8 mouse cellular contexts compared by ENCODE assay signal in the genomic region with DNA sequence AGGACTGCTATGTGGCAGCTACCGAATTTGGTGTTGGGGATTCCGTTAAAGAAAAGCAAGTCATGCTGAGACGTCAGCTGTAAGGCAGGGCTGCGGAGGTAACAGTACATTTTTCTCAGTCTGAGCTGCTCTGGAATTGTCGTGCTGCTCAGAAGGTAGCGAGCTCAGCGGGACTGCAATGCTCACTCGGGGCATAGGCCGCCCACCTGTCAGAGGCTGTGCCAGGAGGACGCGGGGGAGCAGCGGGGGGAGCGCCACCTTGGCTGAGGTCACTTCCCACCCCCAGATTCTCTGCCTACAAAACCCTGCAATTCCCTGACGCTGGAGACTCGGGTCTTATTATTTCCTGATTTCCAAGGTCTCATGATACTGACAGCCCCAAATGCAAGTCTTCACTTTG. TPM values are rescaled to one million over a fixed set of nuclear protein-coding genes. Genes with fewer than 3 reads are reported as not detected.
DNase-seq lines count a peak whose midpoint lies in the region; ATAC-seq and TF ChIP-seq lines count a peak whose summit lies in the region.

No protein-coding gene starts in this region.

- TF ChIP-seq EP300 in heart, adult 2 months (IDR thresholded peaks at IDR 0.05; ENCODE audit: insufficient read depth, low read depth, low read length), result no peak

- intact Hi-C loops in heart, adult 2 months (cut with DNase I), result loop anchor here (1.0 kb wide), 1 partner anchor 41 kb away; a partner anchor contains a TSS

- H3K4me2 ChIP-seq in embryonic facial prominence, embryonic 14.5 days (ENCODE audit: low read depth, low read length), result peak overlapping the region; percentile 95
- H3K4me2 ChIP-seq in limb, embryonic 11.5 days (ENCODE audit: low read depth, severe bottlenecking), result peak overlapping the region; percentile 92
- H3K4me2 ChIP-seq in midbrain, embryonic 14.5 days (ENCODE audit: low read length), result peak overlapping the region; percentile 99
- H3K4me2 ChIP-seq in stomach, embryonic 16.5 days (ENCODE audit: low read depth, low read length), result peak overlapping the region; percentile 93

- WGBS in heart, adult 2 months, result 4% methylated on average over 15 of the region's 15 CpGs
- WGBS in embryonic facial prominence, embryonic 14.5 days, result 5% methylated on average over 8 of the region's 15 CpGs
- 4% methylated on average over 15 of the region's 15 CpGs for WGBS in limb, embryonic 11.5 days
- 3% methylated on average over 15 of the region's 15 CpGs for WGBS in midbrain, embryonic 14.5 days
- WGBS in stomach, embryonic 16.5 days, result 2% methylated on average over 15 of the region's 15 CpGs

- H3K4me1 ChIP-seq in heart, adult 2 months (ENCODE audit: control insufficient read depth, insufficient read depth, low read length), result peaks cover 2% of the 10 kb centered on the region; the same call in 1 of the 2 replicates
- H3K4me1 ChIP-seq in embryonic facial prominence, embryonic 14.5 days (ENCODE audit: control insufficient read depth, insufficient read depth, low read length), result no peaks in the 10 kb centered on the region
- peaks cover 8% of the 10 kb centered on the region; the same call in 1 of the 2 replicates for H3K4me1 ChIP-seq in limb, embryonic 11.5 days (ENCODE audit: control insufficient read depth, insufficient read depth, low read length)
- H3K4me1 ChIP-seq in midbrain, embryonic 14.5 days (ENCODE audit: control insufficient read depth, insufficient read depth, low read length), result peaks cover 5% of the 10 kb centered on the region
- H3K4me1 ChIP-seq in stomach, embryonic 16.5 days (ENCODE audit: control insufficient read depth, insufficient read depth, low read length), result 0 out of 2 replicates have a peak, but pooled peaks cover 3% of the 10 kb centered on the region

- peaks cover 3% of the 10 kb centered on the region for H3K36me3 ChIP-seq in heart, adult 2 months (ENCODE audit: control insufficient read depth, insufficient read depth, low read length)
- H3K36me3 ChIP-seq in embryonic facial prominence, embryonic 14.5 days (ENCODE audit: control insufficient read depth, insufficient read depth, low read length), result peaks cover 14% of the 10 kb centered on the region
- H3K36me3 ChIP-seq in limb, embryonic 11.5 days (ENCODE audit: control insufficient read depth, insufficient read depth, low read length), result peaks cover 7% of the 10 kb centered on the region; the same call in 1 of the 2 replicates
- H3K36me3 ChIP-seq in midbrain, embryonic 14.5 days (ENCODE audit: control insufficient read depth, insufficient read depth, low read length), result 0 out of 2 replicates have a peak, but pooled peaks cover 4% of the 10 kb centered on the region
- no peaks in the 10 kb centered on the region; the same call in 1 of the 2 replicates for H3K36me3 ChIP-seq in stomach, embryonic 16.5 days (ENCODE audit: control insufficient read depth, insufficient read depth, low read length)

- no peaks in the 10 kb centered on the region for H3K79me2 ChIP-seq in heart, adult 2 months (replicated peaks; ENCODE audit: control insufficient read depth, insufficient read depth, low read length)

- TF ChIP-seq CTCF in heart, adult 2 months (IDR thresholded peaks at IDR 0.05), result no peak

- H3K9ac ChIP-seq in heart, adult 2 months (ENCODE audit: low read depth, low read length), result peak overlapping the region; percentile 70
- peak overlapping the region; percentile 67 for H3K9ac ChIP-seq in embryonic facial prominence, embryonic 14.5 days (ENCODE audit: low read depth, low read length)
- H3K9ac ChIP-seq in limb, embryonic 11.5 days (ENCODE audit: low read length), result peak overlapping the region; percentile 60
- H3K9ac ChIP-seq in midbrain, embryonic 14.5 days (replicated peaks; ENCODE audit: low read length), result peak overlapping the region; percentile 66
- peak overlapping the region; percentile 89 for H3K9ac ChIP-seq in stomach, embryonic 16.5 days (ENCODE audit: low read length)

- H3K4me3 ChIP-seq in heart, adult 2 months, result peak overlapping the region; percentile 74
- H3K4me3 ChIP-seq in embryonic facial prominence, embryonic 14.5 days (ENCODE audit: low read depth, low read length), result peak overlapping the region; percentile 70
- H3K4me3 ChIP-seq in limb, embryonic 11.5 days (ENCODE audit: low read depth, low read length), result peak overlapping the region; percentile 74
- H3K4me3 ChIP-seq in midbrain, embryonic 14.5 days (replicated peaks; ENCODE audit: low read depth, low read length), result peak overlapping the region; percentile 59
- peak overlapping the region; percentile 93 for H3K4me3 ChIP-seq in stomach, embryonic 16.5 days (replicated peaks; ENCODE audit: low read length)

- H3K9me3 ChIP-seq in embryonic facial prominence, embryonic 14.5 days (ENCODE audit: control insufficient read depth, low read length), result no peaks in the 10 kb centered on the region
- H3K9me3 ChIP-seq in limb, embryonic 11.5 days (ENCODE audit: control insufficient read depth, low read length), result no peaks in the 10 kb centered on the region
- H3K9me3 ChIP-seq in midbrain, embryonic 14.5 days (ENCODE audit: control insufficient read depth, low read length), result no peaks in the 10 kb centered on the region
- no peaks in the 10 kb centered on the region for H3K9me3 ChIP-seq in stomach, embryonic 16.5 days (replicated peaks; ENCODE audit: control insufficient read depth, low read length)

- peak overlapping the region; percentile 87 for H3K27ac ChIP-seq in heart, adult 2 months
- H3K27ac ChIP-seq in embryonic facial prominence, embryonic 14.5 days (replicated peaks; ENCODE audit: low read depth, low read length), result peak overlapping the region; percentile 96
- H3K27ac ChIP-seq in limb, embryonic 11.5 days (replicated peaks; ENCODE audit: low read depth, low read length), result peak overlapping the region; percentile 62
- peak overlapping the region; percentile 88 for H3K27ac ChIP-seq in midbrain, embryonic 14.5 days (replicated peaks; ENCODE audit: low read depth, low read length)
- H3K27ac ChIP-seq in stomach, embryonic 16.5 days (ENCODE audit: low read length), result peak overlapping the region; percentile 95

- peak in 1 of 2 experiments; percentile 65 for DNase-seq in heart, adult 2 months
- no peak for DNase-seq in heart, adult 8-10 months (ENCODE audit: low spot score)
- peak; percentile 50 for DNase-seq in adrenal gland, postnatal 25 days
- DNase-seq in embryonic facial prominence, embryonic 14.5 days (ENCODE audit: low spot score), result peak; percentile 20
- no peak for DNase-seq in limb, embryonic 11.5 days (ENCODE audit: low spot score)
- peak; percentile 40 for DNase-seq in midbrain, embryonic 14.5 days

- no peaks in the 10 kb centered on the region for H3K27me3 ChIP-seq in heart, adult 2 months (ENCODE audit: control insufficient read depth, insufficient read depth, low read length)
- no peaks in the 10 kb centered on the region for H3K27me3 ChIP-seq in embryonic facial prominence, embryonic 14.5 days (replicated peaks; ENCODE audit: control insufficient read depth, insufficient read depth, low read length)
- H3K27me3 ChIP-seq in limb, embryonic 11.5 days (ENCODE audit: control insufficient read depth, insufficient read depth, low read length), result no peaks in the 10 kb centered on the region
- no peaks in the 10 kb centered on the region for H3K27me3 ChIP-seq in midbrain, embryonic 14.5 days (ENCODE audit: control insufficient read depth, insufficient read depth, low read length)
- no peaks in the 10 kb centered on the region for H3K27me3 ChIP-seq in stomach, embryonic 16.5 days (ENCODE audit: control insufficient read depth, insufficient read depth, low read length)

- no peak for TF ChIP-seq POLR2A in heart, adult 2 months (IDR thresholded peaks at IDR 0.05; ENCODE audit: insufficient read depth, low read depth, low read length)

- peak; percentile 13 for ATAC-seq in embryonic facial prominence, embryonic 14.5 days (ENCODE audit: low read depth)
- ATAC-seq in hematopoietic stem cell, adult 5-6 weeks (replicated peaks in 1 of 2; ENCODE audit: insufficient read depth in 1 of 2, low FRiP score in 2 of 2, low TSS enrichment in 1 of 2, low read depth in 1 of 2, poor library complexity in 2 of 2, severe bottlenecking in 2 of 2), result peak; percentile 50 to 54
- ATAC-seq in limb, embryonic 11.5 days (ENCODE audit: insufficient number of reproducible peaks, low FRiP score, low TSS enrichment, low read depth), result no peak
- peak; percentile 10; the same call in 1 of the 2 replicates for ATAC-seq in midbrain, embryonic 14.5 days (ENCODE audit: low FRiP score, low TSS enrichment)
- ATAC-seq in stomach, embryonic 16.5 days (ENCODE audit: insufficient read depth, low FRiP score), result peak; percentile 6; the same call in 1 of the 2 replicates

RNA-seq across cellular contexts. Expression of a gene that starts 16.5 kb away (rescaled TPM):
- 1 to 10 TPM in 1 of 2 experiments, under 1 TPM in 1; 0.77 to 1.1 TPM for total RNA-seq in heart, adult 2 months (2021)
- polyA plus RNA-seq in heart, adult 2 months (2012; rRNA removed), result 3.8 and 4.0 TPM in 2 replicates
- total RNA-seq in heart, adult 8-10 months (2022), result under 1 TPM; 0.27 to 0.66 (median 0.51) TPM
- 4.2 and 8.0 TPM in 2 replicates for total RNA-seq in adrenal gland, postnatal 25 days (2021)
- polyA plus RNA-seq in embryonic facial prominence, embryonic 14.5 days (2014; fragmentation: Nextera tagmentation; extraction: Ambion mirVana), result 3.4 and 5.2 TPM in 2 replicates
- total RNA-seq in hematopoietic stem cell, adult 5-6 weeks (2017), result 0.40 and 1.6 TPM in 2 replicates
- 6.7 and 8.0 TPM in 2 replicates for polyA plus RNA-seq in limb, embryonic 11.5 days (2014; fragmentation: Nextera tagmentation; extraction: Ambion mirVana)
- 30.8 and 46.9 TPM in 2 replicates for polyA plus RNA-seq in midbrain, embryonic 14.5 days (2014; fragmentation: Nextera tagmentation; extraction: Ambion mirVana)
- 2.9 and 3.6 TPM in 2 replicates for polyA plus RNA-seq in stomach, embryonic 16.5 days (2015; fragmentation: Nextera tagmentation; extraction: Ambion mirVana)

RNA-seq across cellular contexts. Expression of a gene that starts 16.8 kb away (rescaled TPM):
- 10 to 100 TPM; 68.4 to 71.9 TPM for total RNA-seq in heart, adult 2 months (2021)
- polyA plus RNA-seq in heart, adult 2 months (2012; rRNA removed), result 79.3 and 83.0 TPM in 2 replicates
- total RNA-seq in heart, adult 8-10 months (2022), result 10 to 100 TPM; 61.9 to 68.0 (median 66.0) TPM
- total RNA-seq in adrenal gland, postnatal 25 days (2021), result 101 and 122 TPM in 2 replicates
- 28.0 and 38.1 TPM in 2 replicates for polyA plus RNA-seq in embryonic facial prominence, embryonic 14.5 days (2014; fragmentation: Nextera tagmentation; extraction: Ambion mirVana)
- total RNA-seq in hematopoietic stem cell, adult 5-6 weeks (2017), result 47.1 and 82.4 TPM in 2 replicates
- polyA plus RNA-seq in limb, embryonic 11.5 days (2014; fragmentation: Nextera tagmentation; extraction: Ambion mirVana), result 16.0 and 17.3 TPM in 2 replicates
- polyA plus RNA-seq in midbrain, embryonic 14.5 days (2014; fragmentation: Nextera tagmentation; extraction: Ambion mirVana), result 8.7 and 11.8 TPM in 2 replicates
- 43.1 and 48.6 TPM in 2 replicates for polyA plus RNA-seq in stomach, embryonic 16.5 days (2015; fragmentation: Nextera tagmentation; extraction: Ambion mirVana)

RNA-seq across cellular contexts. Expression of a gene that starts 35.1 kb away (rescaled TPM):
- 10 to 100 TPM; 17.7 to 18.9 TPM for total RNA-seq in heart, adult 2 months (2021)
- 8.0 and 11.8 TPM in 2 replicates for polyA plus RNA-seq in heart, adult 2 months (2012; rRNA removed)
- total RNA-seq in heart, adult 8-10 months (2022), result 10 to 100 TPM; 16.1 to 19.5 (median 17.9) TPM
- 41.2 and 42.2 TPM in 2 replicates for total RNA-seq in adrenal gland, postnatal 25 days (2021)
- polyA plus RNA-seq in embryonic facial prominence, embryonic 14.5 days (2014; fragmentation: Nextera tagmentation; extraction: Ambion mirVana), result 13.3 and 14.0 TPM in 2 replicates
- 44.5 and 50.2 TPM in 2 replicates for total RNA-seq in hematopoietic stem cell, adult 5-6 weeks (2017)
- polyA plus RNA-seq in limb, embryonic 11.5 days (2014; fragmentation: Nextera tagmentation; extraction: Ambion mirVana), result 15.8 and 21.2 TPM in 2 replicates
- polyA plus RNA-seq in midbrain, embryonic 14.5 days (2014; fragmentation: Nextera tagmentation; extraction: Ambion mirVana), result 13.2 and 15.5 TPM in 2 replicates
- 9.9 and 11.2 TPM in 2 replicates for polyA plus RNA-seq in stomach, embryonic 16.5 days (2015; fragmentation: Nextera tagmentation; extraction: Ambion mirVana)

RNA-seq across cellular contexts. Expression of a gene that starts 35.7 kb away (rescaled TPM):
- 1 to 10 TPM; 3.4 to 4.1 TPM for total RNA-seq in heart, adult 2 months (2021)
- polyA plus RNA-seq in heart, adult 2 months (2012; rRNA removed), result 2.2 and 2.7 TPM in 2 replicates
- 1 to 10 TPM; 3.8 to 4.7 (median 4.3) TPM for total RNA-seq in heart, adult 8-10 months (2022)
- 9.3 and 11.3 TPM in 2 replicates for total RNA-seq in adrenal gland, postnatal 25 days (2021)
- polyA plus RNA-seq in embryonic facial prominence, embryonic 14.5 days (2014; fragmentation: Nextera tagmentation; extraction: Ambion mirVana), result 11.2 and 14.7 TPM in 2 replicates
- 5.4 and 7.0 TPM in 2 replicates for total RNA-seq in hematopoietic stem cell, adult 5-6 weeks (2017)
- polyA plus RNA-seq in limb, embryonic 11.5 days (2014; fragmentation: Nextera tagmentation; extraction: Ambion mirVana), result 27.7 and 28.9 TPM in 2 replicates
- polyA plus RNA-seq in midbrain, embryonic 14.5 days (2014; fragmentation: Nextera tagmentation; extraction: Ambion mirVana), result 32.0 and 42.3 TPM in 2 replicates
- 11.5 and 11.9 TPM in 2 replicates for polyA plus RNA-seq in stomach, embryonic 16.5 days (2015; fragmentation: Nextera tagmentation; extraction: Ambion mirVana)

RNA-seq across cellular contexts. Expression of a gene that starts 40.5 kb away (rescaled TPM):
- 10 to 100 TPM in 1 of 2 experiments, 1 to 10 TPM in 1; 9.8 to 12.9 TPM for total RNA-seq in heart, adult 2 months (2021)
- 37.0 and 45.0 TPM in 2 replicates for polyA plus RNA-seq in heart, adult 2 months (2012; rRNA removed)
- 10 to 100 TPM; 11.8 to 14.5 (median 12.7) TPM for total RNA-seq in heart, adult 8-10 months (2022)
- total RNA-seq in adrenal gland, postnatal 25 days (2021), result 49.1 and 66.2 TPM in 2 replicates
- 22.2 and 23.5 TPM in 2 replicates for polyA plus RNA-seq in embryonic facial prominence, embryonic 14.5 days (2014; fragmentation: Nextera tagmentation; extraction: Ambion mirVana)
- total RNA-seq in hematopoietic stem cell, adult 5-6 weeks (2017), result 30.2 and 35.6 TPM in 2 replicates
- 7.0 and 8.0 TPM in 2 replicates for polyA plus RNA-seq in limb, embryonic 11.5 days (2014; fragmentation: Nextera tagmentation; extraction: Ambion mirVana)
- 6.0 and 7.1 TPM in 2 replicates for polyA plus RNA-seq in midbrain, embryonic 14.5 days (2014; fragmentation: Nextera tagmentation; extraction: Ambion mirVana)
- polyA plus RNA-seq in stomach, embryonic 16.5 days (2015; fragmentation: Nextera tagmentation; extraction: Ambion mirVana), result 35.2 and 36.1 TPM in 2 replicates

Comparison
In these comparisons a context has a peak if more than half of its experiments do, and no peak if none do; other contexts are left out.
1. DNase-seq: peak in adrenal gland, postnatal 25 days (single experiment), embryonic facial prominence, embryonic 14.5 days (single experiment) and midbrain, embryonic 14.5 days (single experiment); none in heart, adult 8-10 months (single experiment) and limb, embryonic 11.5 days (single experiment).
2. Peak in every context shown above with its lines, with median percentiles within 50 percentile points of each other: H3K27ac ChIP-seq, H3K4me3 ChIP-seq, H3K9ac ChIP-seq and H3K4me2 ChIP-seq.